Mouse (Mus musculus) adrenal gland, adult 18-20 months (tissue): ENCODE data around the gene Timm8a2. TPM values are rescaled to one million over a fixed set of nuclear protein-coding genes. Genes with fewer than 3 reads are reported as not detected.

Experiments
- DNase-seq, 2 experiments: peaks; one replicate each; pipeline ENCODE4 v3.0.0; 2021 to 2022; ENCODE audit warnings: low spot score in 2 of 2
- total RNA-seq, 2 experiments: library from RNA; stranded (reverse); gene quantifications; 1 replicate in 1 of 2; 2 replicates in 1 of 2; pipeline ENCODE4 v1.2.3; 2021

Timm8a2 gene
- total RNA-seq, 2 experiments from 2014 or later = not detected

DNA sequence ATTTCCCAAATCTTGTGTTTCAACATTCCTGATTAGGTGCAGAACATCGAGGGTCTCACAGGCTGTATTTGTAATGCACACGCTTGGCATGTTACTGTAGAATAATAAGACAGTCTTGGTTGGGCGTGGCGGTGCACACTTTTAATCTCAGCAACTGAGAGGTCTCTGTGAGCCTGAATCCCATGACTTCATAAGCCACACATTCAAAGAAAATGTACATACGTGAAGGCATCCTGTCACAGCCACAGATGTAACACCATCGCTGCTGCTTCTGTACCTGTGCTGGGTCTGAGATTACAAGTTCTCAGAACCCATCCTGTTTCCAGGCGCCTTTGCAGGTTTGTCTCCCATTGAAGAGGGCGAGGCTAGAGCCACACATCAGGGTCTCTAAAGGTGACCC lies 22.7 kb upstream of the Timm8a2 start:
- DNase-seq = no peak

DNA sequence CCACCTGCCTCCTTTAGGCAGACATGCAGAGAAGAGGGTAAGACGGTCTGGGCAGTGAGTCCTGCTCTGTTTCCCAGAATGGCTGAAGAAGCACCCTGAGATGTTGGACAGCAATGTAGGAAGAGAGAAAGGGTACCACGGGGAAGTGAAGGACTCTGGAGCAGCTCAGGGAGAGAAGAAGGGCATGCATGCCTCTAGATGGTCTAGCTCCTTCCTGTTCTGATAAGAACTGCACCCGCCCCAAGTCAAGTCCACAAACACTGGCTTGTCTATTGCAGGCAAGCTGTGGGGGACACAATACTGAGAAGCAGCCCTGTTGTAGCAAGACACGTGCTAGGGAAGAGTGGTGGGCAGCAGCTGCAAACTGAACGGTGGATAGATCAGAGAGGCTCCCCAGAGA lies 22.3 kb upstream of the Timm8a2 start:
- no peak for DNase-seq

DNA sequence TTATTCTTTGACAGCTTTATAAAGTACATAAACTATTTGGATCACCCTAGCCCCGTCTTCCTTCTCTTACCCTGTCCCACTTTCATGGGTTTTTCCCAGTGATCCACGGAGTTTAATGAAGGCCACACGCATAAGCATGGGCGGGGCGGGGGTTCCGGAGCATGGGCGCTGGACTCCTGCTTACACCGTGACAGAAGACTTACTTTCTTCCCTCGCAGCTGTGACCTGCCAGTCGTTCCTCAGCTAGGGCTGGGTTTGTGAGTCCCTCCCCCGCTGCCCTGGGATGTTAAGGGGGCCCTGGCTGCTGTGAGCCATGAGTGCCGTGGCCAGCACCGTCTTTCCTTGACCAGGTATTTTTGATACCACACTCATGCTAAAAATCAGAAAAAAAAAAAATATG lies 21.7 kb upstream of the Timm8a2 start:
- DNase-seq = no peak

DNA sequence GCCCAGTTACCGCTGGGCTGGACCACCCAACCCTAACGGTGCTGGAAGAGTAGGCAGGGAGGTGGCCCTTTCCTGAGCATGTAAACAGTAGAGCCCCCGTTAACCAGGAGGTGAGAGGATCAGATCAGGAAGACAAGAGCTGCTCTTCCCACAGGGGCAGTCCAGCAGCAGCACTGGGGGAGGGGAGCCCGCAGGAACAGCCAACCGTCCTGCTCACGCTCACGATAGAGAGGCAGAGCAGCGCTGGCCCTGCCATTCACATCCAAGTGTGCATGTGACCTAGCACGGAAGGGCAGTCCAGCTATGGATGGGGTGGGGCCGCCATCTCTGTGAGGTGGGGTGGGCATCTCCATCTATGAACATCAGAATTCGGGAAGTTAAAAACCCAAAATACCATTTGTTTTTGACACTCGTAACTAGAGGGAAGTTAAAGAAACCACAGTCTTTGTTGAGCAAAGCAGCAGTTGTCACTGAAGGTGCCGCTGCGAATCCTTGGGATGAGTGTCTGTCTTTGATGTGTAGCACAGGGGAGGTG lies 21.0 kb upstream of the Timm8a2 start:
- DNase-seq = peak in 1 of 2 experiments; percentile 28

DNA sequence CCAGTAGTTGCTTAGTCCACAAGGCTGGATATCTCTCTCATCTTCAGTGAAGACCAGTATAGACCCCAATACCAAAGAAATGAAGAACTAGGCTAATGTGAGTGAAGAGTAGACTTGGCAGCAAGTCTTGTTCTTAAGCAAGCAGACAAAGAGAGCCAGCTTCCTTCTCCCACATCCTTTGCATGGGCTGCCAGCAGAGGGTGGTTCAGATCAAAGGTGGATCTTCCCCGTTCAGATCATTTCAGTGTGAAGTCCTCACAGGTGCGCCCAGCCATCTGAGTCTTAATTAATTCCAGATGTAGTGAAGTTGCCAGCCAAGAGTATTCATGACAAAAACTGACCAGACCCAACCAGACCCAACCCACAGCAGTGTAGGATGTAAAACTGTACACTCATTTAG lies 16.5 kb upstream of the Timm8a2 start:
- no peak for DNase-seq

DNA sequence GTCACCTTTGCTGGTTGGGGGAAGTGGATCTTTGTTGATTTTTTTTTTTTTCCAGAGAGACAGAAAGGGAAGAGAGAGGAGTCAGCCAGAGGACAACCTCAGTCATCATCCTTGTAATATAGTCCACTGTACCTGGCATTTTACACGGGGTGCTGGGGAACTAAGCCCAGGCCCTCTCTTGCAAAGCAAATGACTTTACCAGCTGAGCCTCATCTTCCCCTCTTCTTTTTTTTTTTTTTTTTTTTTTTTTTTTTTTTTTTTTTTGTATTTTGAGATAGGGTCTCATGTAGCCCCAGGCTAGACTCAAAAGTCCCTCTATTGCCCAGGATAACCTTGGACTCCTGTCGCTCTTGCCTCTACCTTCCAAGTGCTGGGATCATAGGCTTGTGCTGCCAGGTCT lies 15.1 kb upstream of the Timm8a2 start:
- no peak for DNase-seq

DNA sequence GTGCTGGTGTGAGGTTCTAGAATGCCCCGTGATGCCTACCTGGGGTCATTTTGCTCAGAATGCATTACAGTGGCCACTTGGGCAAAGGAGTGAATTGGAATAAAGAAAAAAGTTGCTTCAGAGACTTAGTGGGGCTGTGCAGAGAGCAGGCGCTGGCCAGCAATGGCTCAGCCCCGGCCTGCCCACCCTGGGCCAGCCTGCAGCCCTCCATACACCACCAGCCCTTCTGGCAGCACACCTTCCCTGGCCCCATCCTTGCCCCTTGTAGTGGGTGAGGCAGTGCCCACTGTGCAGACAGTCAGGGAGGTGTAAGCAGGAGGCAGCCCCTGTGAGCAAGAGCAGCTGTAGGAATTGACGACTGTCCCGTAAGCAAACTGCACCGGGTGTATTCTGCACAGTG lies 13.9 kb upstream of the Timm8a2 start:
- no peak for DNase-seq

DNA sequence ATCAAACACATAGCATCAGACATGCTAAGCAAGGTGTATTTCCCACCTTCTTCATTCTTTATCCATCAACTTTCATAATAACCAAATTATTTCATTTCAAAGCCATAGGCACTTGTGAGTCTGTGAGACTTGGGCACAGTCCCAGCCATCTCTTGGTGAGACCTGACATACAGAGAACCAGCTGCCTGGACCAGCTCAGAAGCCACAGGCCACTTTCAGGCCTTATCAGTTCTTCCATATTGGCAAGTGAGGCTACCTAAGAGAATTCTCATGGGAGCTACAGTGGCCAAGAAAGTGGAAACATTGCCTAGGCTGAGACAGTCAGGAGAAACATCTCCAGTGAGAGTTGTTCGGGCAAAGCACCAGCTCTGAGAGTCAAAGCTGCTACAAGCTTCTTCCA lies 11.4 kb upstream of the Timm8a2 start:
- no peak for DNase-seq

DNA sequence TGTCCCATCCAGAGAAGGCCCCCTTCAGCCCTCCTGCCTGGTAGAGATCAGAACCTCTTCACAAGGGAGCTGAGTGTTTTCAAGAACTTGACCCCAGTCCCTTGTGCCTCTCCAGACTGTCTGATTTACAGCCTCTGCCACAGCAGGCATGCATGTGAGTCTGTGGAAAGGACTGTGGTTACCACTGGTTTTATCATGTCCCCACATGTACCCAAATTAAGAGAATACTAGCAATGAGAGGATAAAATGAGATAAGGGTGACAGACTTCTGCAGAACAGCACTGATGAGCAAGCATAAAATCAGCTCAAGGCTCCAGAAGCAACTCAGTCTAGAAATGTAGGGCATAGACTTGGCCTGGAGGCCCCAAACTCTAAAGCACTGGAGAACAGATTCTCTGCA lies 10.5 kb upstream of the Timm8a2 start:
- no peak for DNase-seq

DNA sequence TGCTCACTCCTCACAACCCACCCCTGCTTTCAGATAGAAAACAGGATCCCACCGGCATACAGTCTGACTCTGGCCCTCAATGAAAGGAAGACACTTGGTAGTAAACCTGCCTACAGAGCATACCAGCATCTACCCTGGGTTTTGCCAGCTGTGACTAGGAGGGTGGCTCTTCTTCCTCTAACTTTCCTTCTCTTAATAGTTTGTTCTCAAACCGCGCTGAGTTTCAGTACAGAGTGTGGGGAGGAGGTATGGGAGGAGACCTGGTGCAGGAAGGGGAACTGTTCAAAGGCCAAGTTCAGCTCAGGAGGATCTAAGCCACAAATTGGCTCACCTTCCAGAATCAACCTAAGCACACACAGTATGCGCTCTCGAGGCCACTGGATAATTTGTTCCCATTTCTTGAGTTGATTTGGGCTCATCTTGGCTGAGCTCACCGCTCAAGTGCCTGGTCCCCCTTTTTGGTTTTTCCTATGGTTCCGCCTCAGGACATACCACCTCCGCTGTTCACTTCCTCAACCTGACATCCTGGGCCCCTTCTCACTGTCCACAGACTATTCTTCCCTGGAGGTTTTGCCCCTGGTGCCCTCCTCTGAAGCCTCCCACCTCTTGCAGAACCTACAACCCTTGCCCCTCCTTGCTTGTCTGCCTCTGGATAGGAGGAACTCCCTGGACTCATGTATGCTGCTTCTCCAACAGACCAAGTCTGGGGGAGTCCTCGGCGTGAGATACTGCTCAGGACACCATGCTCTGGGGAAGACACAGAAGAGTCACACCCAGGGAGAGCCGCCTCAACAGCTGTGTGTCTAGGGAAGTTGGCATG lies 5.3 kb upstream of the Timm8a2 start:
- no peak for DNase-seq

DNA sequence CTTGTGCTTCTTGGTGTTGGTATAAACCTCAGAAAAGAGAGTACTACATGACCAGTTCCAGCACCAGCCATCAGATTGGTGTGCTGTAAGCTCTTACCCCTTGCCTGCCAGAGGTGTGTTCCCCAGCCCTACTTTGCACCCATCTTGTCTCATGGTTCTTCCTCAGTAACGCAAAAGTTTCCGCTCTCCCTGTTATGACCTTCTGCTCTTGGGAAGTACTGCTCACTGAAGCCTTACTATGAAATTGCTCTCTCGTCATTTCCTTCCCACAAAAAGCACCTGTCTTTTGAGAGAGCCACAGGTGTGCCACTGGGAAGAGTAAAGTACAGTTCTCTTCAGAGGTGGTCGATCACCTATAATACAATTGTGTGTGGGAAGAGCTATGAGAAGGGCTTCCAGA lies 4.6 kb upstream of the Timm8a2 start:
- no peak for DNase-seq

DNA sequence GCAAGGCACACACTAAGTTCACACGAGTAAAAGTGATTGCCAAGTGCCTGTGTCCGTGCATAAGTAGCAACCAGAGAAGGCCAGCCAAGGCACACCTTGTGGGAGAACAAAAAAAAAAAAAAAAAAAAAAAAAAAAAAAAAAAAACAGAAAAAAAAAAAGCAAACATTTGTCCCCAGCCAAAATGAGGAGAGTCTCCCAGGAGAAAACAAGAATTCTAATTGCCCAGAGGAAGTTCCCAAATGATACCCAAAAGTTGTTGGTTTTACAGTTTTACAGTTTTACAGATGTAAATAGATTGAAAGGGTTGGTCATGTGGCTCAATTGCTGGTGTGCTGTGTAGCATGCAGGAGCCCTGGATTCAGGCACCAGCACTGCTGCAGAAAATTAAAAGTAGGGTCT lies 2.4 kb upstream of the Timm8a2 start:
- DNase-seq = no peak

DNA sequence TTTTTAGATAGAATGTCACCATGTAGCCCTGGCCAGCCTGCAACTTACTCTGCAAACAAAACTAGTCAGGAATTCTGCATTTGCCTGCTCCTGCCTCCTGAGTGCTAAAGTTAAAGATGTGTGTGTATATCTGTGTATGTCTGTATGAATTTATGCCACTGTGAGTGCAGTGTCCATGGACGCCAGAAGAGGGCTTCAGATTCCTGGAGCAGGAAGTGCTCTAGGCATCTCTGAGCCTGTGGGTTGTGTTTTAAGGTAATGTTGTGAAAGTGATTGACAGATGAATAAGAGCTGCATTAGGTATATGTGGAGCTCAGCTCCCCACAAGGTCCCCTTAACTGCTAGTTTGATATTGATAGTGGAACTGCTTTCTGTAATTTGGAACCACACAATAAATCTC lies 707 bp downstream of the Timm8a2 start:
- no peak for DNase-seq

DNA sequence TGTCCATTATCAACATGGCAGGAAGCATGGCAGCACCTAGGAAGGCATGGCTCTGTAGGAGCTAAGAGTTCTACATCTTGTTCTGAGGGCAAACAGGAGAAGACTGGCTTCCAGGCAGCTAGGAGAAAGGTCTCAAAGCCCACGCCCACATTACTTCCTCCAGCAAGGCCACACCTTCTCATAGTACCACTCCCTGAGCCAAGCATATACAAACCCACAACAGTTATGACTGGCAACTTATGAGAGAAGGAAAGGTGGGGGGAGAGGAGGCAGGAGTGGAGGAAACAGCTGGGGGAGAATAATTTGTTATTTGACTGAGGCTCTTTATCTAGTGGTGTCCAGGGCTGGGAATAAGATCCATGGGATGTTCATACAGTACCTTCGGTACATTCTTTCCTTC lies 1.4 kb downstream of the Timm8a2 start:
- DNase-seq = no peak

DNA sequence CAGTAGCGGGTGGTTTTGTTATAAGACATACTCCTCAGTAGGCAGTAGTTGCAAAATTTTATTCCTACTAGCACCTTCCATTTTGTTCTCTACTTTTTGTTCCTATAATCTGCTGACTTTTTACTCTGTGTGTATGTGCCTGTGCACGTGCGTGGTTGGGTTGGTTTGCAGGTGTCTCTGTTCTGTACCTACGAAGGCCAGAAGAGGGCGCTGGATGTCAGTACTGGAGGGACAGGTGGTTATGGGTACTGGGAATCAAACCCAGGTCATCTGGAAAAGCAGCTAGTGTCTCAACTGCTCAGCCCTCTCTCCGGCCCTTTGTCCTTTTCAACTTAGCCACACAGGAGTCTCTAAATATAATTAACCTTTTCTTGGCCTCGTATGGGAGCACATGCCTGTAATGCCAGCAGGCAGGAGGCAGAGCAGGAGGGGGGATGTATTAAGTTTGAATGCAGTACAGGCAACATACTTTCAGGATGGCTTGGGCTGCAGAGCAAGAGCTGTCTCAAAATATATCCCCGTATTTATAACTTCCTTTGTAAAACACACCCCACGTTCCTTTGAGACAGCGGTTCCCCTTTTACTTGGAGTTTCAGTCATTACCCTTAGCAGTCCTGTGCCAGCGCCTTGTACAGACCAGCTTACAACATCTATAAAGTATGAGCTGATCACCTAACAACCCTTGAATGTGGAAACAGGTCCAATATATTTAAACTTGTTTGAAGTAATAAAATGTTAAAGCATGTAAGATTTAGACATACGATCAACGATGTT lies 4.6 kb downstream of the Timm8a2 start:
- DNase-seq = no peak

DNA sequence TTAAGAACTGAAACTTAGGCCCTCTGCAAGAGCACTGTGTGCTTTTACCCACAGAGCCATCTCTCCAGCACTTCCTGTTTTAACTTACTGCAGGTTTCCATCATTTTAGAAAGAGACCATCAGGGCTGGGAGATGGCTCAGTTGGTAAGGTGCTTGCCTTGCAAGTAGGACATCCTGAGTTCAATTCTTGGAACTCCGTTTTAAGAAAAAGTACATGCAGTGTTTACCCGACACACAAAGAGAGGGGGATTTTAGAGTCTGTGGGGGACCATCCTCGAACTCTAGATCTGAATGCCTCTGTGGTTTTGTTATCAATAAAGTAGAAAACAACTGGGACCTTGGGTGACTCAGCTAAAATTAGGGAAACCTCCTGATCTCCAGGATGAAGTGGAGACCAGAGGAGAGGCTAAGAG lies 6.9 kb downstream of the Timm8a2 start:
- no peak for DNase-seq

DNA sequence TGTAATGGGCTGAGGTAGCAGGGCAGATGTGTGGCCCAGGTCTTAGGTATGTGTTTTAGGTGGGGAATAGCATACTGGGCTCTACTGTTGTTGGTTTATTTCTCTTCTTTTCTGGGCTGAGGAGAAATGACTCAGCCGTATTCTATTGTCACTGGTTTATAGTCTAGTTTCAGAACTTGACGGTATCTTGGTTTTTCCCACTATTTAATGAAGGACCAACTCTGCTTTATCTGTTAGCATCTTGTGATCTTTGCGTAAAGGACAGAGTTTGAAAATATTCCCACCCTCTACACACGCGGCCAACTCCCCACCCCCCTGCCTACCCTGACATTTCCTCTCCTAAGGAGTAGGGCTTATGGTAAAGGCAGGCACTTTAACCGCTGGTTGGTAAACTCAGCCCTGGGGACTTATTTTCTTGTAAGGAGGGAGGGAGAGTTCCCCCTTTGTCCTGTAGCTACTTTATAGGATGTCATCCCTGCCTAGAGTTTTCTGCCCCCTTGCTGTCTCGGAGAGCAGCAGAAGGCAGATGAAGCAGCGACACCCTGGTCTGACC lies 7.7 kb downstream of the Timm8a2 start:
- no peak for DNase-seq

DNA sequence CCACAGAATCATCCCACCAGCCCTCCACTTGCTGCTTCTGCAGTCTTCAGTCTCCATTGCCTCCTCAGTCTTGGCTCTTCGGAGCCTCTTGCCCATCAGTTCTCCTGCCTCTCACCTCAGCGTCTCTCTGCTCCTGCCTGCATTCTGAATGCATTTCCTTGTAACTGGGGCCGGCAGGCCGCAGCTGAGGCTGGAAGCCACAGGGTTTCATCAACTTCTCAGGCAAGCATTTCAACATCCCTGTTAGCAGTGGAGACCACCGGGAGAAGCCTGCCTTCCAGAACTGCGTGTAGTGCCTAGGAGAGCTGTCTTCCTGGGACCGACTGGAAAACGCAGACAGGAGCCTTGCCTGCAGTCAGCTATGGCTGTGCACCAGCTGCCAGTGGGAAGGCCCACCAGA lies 13.3 kb downstream of the Timm8a2 start:
- no peak for DNase-seq

DNA sequence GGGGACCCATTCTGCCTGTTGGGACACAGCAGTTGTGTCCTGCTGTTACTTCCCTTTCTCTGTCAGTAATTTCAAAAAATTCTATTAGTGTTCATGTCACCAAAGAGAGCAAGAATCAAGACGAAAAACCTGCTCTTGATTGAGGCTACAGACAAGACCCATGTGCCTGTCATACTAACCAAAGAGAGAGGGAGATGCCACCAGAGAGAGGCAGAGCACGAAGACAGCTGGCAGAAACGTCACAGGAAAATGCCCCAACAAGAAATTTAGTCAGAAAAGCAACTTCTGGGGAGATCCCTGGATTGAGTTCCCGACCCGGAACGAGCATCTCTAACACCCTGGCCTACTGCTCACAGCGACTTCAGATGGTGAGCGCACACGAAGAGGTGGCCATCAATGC lies 14.3 kb downstream of the Timm8a2 start:
- DNase-seq = no peak

DNA sequence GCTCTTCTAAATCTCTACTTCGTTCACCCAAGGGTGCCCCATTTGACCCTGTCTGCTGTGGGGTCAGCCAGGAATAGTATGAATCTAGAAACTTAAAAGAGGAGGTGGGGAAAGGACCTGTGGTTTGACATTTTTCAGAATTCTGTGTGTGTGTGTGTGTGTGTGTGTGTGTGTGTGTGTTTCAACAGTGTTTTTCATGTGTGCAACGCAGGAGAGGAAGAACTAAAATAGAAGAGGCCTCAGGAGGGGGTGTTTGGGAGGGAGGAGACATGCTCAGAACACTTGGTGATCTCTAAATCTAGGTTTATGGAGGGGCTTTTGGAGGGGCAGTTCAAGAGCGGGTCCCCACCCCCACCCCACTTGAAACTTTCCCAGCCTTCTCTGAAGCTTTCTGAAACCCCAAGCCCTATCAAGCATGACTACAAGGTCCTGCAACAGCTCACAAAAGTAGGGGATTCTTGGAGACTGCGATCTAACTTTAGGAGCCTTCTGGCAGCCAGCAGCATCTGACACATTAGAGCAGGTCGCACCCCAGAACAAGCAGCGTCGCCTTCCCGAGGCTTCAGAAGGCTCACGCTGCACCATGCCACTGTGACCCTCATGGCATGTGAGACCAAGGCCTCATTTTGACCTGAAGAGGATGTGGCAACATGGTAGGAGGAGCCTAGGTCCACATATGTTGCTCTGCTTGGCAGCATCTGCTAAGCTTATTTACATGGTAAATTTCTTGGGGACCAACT lies 18.6 kb downstream of the Timm8a2 start:
- no peak for DNase-seq

DNA sequence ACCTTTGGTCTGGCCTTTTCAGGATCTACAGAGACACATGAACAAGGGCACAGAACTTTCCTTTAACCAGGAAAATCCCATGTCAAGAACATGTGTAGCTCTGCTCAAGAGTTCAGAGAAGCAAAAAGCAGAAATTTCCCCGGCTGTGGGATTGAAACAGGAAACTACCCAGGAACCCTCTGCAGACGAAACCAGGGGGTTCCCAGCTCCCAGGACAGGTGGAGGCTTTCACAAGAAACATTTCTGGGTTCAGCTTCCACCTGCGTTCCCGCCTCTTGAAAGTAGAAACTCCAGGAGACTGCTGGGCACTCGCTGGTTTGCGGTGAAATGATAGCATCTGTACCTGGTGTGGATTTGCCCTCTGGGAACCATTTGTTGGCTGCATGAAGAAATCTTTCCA lies 22.4 kb downstream of the Timm8a2 start:
- no peak for DNase-seq
